Mouse (Mus musculus) liver, postnatal 0 days (tissue): Measurements from ENCODE around the gene Adamts9.

Experiments
- CTCF ChIP-seq: sonication (generic); IDR thresholded peaks from 2 replicates; pipeline ENCODE4 v1.5.1; 2016; ENCODE audit warnings: antibody characterized with exemption, low read depth
- EP300 ChIP-seq: IDR thresholded peaks from 2 replicates; pipeline ENCODE4 v1.6.1; 2016; ENCODE audit warnings: antibody characterized with exemption, low read depth, mild to moderate bottlenecking

DNA sequence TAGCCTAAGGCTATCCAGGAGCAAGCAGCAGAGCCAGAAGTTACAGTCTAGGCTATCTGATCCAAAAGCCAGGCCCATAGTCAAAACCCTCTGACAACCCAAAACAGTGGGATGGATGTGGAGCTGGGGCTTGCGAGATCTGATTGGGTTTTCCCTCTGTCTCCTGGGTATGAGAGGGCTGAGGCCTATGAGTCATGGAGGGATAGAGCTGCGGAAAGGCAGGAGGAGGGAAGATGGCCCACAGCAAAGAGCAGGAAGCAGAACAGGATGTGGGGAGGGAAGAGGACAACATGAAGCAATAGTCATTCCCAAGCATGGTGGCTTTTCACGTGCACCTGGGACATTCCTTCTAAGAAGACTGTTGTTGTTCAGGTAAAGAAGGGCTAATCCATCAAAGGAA is 32.7 kb downstream of the Adamts9 start:
- TF ChIP-seq CTCF: no peak
- TF ChIP-seq EP300: no peak
